In the genomic region with DNA sequence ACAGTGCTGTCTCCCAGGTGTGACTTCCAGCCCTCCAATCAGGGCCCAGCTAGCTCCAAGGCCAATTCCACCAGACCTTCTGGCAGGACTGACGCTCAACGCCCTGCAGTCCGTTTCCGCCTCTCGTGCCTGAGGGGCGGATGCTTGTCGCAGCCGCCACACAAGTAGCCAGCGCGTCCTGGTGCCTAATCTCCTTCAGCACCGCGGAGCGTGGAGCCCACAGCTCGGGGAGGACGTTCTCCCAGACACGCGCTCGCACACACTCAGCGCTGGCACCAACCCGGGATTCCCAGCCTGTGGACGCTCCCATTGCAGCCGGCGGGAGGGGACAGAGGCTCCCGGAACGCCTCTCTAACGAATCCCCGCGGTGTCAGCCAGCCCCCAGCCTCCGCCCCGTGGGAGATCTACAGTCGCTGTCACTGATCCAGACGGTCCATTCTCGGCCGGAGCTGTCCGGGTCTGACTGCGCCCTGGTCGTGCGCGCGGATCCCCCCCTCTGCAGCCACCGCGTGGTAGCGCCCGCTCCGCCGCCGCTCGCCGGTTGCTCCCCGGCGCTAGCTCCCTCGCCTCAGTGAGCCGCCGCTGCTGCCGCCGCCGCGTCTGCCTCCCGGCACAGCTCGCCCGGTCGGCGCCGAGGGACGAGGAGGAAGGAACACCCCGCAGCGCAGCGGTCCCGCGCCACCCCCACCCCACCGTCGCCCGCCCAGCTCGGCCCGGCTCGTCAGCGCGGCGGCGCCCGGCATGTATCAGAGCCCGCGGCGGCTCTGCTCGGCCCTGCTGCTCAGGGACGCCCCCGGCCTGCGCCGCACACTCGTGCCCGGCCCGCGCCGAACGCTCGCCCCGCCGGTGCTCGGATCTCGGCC, we compare ENCODE assay signal across 8 mouse cellular contexts. TPM values are rescaled to one million over a fixed set of nuclear protein-coding genes. Genes with fewer than 3 reads are reported as not detected.
DNase-seq lines count a peak whose midpoint lies in the region; ATAC-seq lines count a peak whose summit lies in the region.

A gene (plus strand): TSS at position 85 of the 863 bp plus-strand sequence.

- peaks cover 8% of the 10 kb centered on the region for H3K36me3 ChIP-seq in megakaryocyte, embryonic 14.5 days (replicated peaks; ENCODE audit: low read length)

- DNase-seq in ZHBTc4 (ENCODE audit: low read depth, low spot score) = peak; percentile 95
- peak; percentile 75 to 81 for DNase-seq in gastrocnemius, adult 8-10 months (ENCODE audit: low spot score in 2 of 2)
- peak; percentile 44 for DNase-seq in hindlimb bud, embryonic 11.5 days (ENCODE audit: extremely low spot score, low read depth, low spot score)
- peak; percentile 84 to 87 for DNase-seq in left cerebral cortex, adult 8-10 months (ENCODE audit: low spot score in 2 of 2)
- peak; percentile 94 for DNase-seq in right cerebral cortex, postnatal 10 days (ENCODE audit: low spot score in 2 of 2)
- DNase-seq in urinary bladder, postnatal 25 days (ENCODE audit: low spot score) = peak; percentile 80

- H3K9me3 ChIP-seq in megakaryocyte, embryonic 14.5 days = no peaks in the 10 kb centered on the region

- ATAC-seq in common myeloid progenitor, adult 5-6 weeks (replicated peaks; ENCODE audit: low read depth, poor library complexity, severe bottlenecking) = peak; percentile 91

- peaks cover 61% of the 10 kb centered on the region for H3K4me1 ChIP-seq in megakaryocyte, embryonic 14.5 days

- peaks cover 14% of the 10 kb centered on the region for H3K27me3 ChIP-seq in megakaryocyte, embryonic 14.5 days (replicated peaks)

- H3K4me3 ChIP-seq in megakaryocyte, embryonic 14.5 days (replicated peaks) = peak within 1 kb of the TSS; percentile 96

RNA-seq across cellular contexts. Expression of the gene that starts here (rescaled TPM):
- 4.7 and 5.5 TPM in 2 replicates for total RNA-seq in common myeloid progenitor, adult 5-6 weeks (2017)
- 10 to 100 TPM; 15.7 to 26.0 (median 19.1) TPM for total RNA-seq in gastrocnemius, adult 8-10 months (2022)
- total RNA-seq in left cerebral cortex, adult 8-10 months (2022) = 10 to 100 TPM; 43.4 to 46.2 (median 44.4) TPM
- 4.9 and 9.6 TPM in 2 replicates for polyA plus RNA-seq in megakaryocyte, embryonic 14.5 days (2012; ENCODE audit: insufficient read depth, low replicate concordance)

Comparison
In these comparisons a context has a peak if more than half of its experiments do, and no peak if none do; other contexts are left out.
1. Peak in every context shown above with its lines: DNase-seq, ATAC-seq and H3K4me3 ChIP-seq.
2. DNase-seq: peak in every context shown above with its lines; median percentile 95 in ZHBTc4; 94 in right cerebral cortex, postnatal 10 days; 86 in left cerebral cortex, adult 8-10 months; 80 in urinary bladder, postnatal 25 days; 78 in gastrocnemius, adult 8-10 months; 44 in hindlimb bud, embryonic 11.5 days.